Mouse (Mus musculus) intestine, embryonic 14.5 days (tissue): ENCODE measurements around the gene Hsdl1. TPM values are rescaled to one million over a fixed set of nuclear protein-coding genes. Genes with fewer than 3 reads are reported as not detected.
A peak's percentile ranks its signal among the peaks of the same experiment; 100 is the strongest.

Source experiments
- ATAC-seq: fragments of 200-750 bp; cut with Nextera tagmentation; replicated peaks from 2 replicates; pipeline ENCODE4 v1.8.0; 2017; ENCODE audit warnings: low read depth, moderate number of reproducible peaks, moderate TSS enrichment, moderate library complexity; ENCODE audit not compliant: low FRiP score, low TSS enrichment
- DNase-seq: peaks from one replicate; pipeline ENCODE4 v3.0.0-alpha.2; 2018; ENCODE audit warnings: low spot score
- H3K27ac ChIP-seq: fragments of 300-500 bp; sonication (generic); 2 replicates; pipeline ENCODE4 v1.5.1; 2014; ENCODE audit warnings: low read depth, mild to moderate bottlenecking, control low read depth
- H3K27me3 ChIP-seq: fragments of 300-500 bp; sonication (generic); replicated peaks from 2 replicates; pipeline ENCODE4 v1.6.1; 2014; ENCODE audit warnings: low read length, control low read depth; ENCODE audit not compliant: control insufficient read depth, insufficient read depth
- H3K36me3 ChIP-seq: fragments of 300-500 bp; sonication (generic); 2 replicates; pipeline ENCODE4 v1.6.1; 2014; ENCODE audit warnings: low read length, control low read depth; ENCODE audit not compliant: control insufficient read depth, insufficient read depth
- H3K4me1 ChIP-seq: fragments of 300-500 bp; sonication (generic); replicated peaks from 2 replicates; pipeline ENCODE4 v1.6.1; 2014; ENCODE audit warnings: low read length, control low read depth, mixed read lengths; ENCODE audit not compliant: control insufficient read depth, insufficient read depth
- H3K4me2 ChIP-seq: fragments of 300-500 bp; sonication (generic); 2 replicates; pipeline ENCODE4 v1.6.1; 2014; ENCODE audit warnings: low read length
- H3K4me3 ChIP-seq: fragments of 300-500 bp; sonication (generic); 2 replicates; pipeline ENCODE4 v1.5.1; 2014; ENCODE audit warnings: low read depth, low read length, control low read depth, mixed read lengths
- H3K9ac ChIP-seq: fragments of 300-500 bp; sonication (generic); 2 replicates; pipeline ENCODE4 v1.6.1; 2014; ENCODE audit warnings: mild to moderate bottlenecking, low read length
- H3K9me3 ChIP-seq: fragments of 300-500 bp; sonication (generic); 2 replicates; pipeline ENCODE4 v1.6.1; 2016; ENCODE audit warnings: low read length, control low read depth; ENCODE audit not compliant: control insufficient read depth
- WGBS: fragments of 180-500 bp; shearing (Covaris S2); extraction: QIAGEN DNeasy Blood & Tissue Kit; methylation state at CpG from one replicate; pipeline ENCODE4 v1.1.7; 2014; 5-methylcytosine and 5-hydroxymethylcytosine counted together
- polyA plus RNA-seq: library from polyadenylated mRNA; unstranded; fragments of >200 nt; fragmentation: Nextera tagmentation; extraction: Ambion mirVana; gene quantifications from 2 replicates; pipeline ENCODE4 v1.2.1, GENCODE M21; 2014

Hsdl1 gene
- polyA plus RNA-seq, 1 experiment from 2014 or later, result 36.6 TPM

DNA sequence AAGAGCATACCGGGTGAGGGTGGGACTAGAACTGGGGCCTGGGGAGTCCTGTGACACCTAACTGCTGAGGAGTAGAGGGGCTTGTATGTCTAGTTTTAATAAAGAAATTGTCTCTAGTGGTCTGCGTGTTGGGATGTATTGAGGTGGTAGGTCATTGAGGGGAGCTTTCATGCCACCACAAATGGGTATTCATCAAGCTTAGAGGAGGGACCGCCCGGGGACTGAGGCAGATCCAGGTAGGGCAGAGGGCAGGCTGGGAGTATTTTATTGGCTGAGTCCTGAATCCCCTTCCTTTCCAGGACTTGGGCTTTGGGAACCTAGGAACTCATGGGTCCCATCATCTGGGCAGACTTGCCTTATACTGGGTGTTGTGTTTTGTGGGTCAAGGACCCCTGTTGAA is 41.8 kb upstream of the Hsdl1 start:
- ATAC-seq, result no peak
- no peak overlapping the region for H3K4me3 ChIP-seq
- 89% methylated on average over 4 of the region's 4 CpGs for WGBS

DNA sequence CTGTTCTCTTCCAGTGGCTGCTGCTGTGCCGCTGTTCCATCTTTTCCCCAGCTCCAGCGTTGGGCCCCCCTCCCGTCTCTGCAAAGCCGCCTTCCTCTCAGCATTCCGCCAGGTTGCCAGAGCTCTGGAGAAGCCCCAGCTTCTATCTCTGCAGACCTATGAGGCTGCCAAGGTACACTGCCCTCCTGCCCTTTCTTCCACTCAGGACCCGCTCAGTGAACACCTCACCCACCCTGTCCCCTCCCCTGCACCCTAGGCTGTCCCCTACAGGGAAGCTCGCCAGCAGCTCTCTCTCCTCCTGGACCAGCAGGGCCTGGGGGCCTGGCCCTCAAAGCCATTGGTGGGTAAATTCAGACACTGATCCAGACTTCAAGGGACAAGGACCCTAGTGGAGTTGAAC is 41.4 kb upstream of the Hsdl1 start:
- ATAC-seq, result no peak
- Histone ChIP-seq H3K4me2 (no peak overlapping the region), H3K9me3 (no peaks in the 10 kb centered on the region), H3K9ac (no peak overlapping the region), H3K27ac (no peak overlapping the region), H3K4me3 (no peak overlapping the region), H3K4me1 (no peaks in the 10 kb centered on the region), H3K36me3 (no peaks in the 10 kb centered on the region), H3K27me3 (no peaks in the 10 kb centered on the region)
- 78% methylated on average over 7 of the region's 7 CpGs for WGBS
- DNase-seq, result no peak

More for the DNA sequence above, 41.8 kb upstream of the Hsdl1 start:
- DNase-seq, result no peak
- no peaks in the 10 kb centered on the region for H3K4me1 ChIP-seq
- H3K27ac ChIP-seq, result no peak overlapping the region
- H3K9me3 ChIP-seq, result no peaks in the 10 kb centered on the region
- H3K4me2 ChIP-seq, result no peak overlapping the region
- H3K36me3 ChIP-seq, result no peaks in the 10 kb centered on the region
- no peaks in the 10 kb centered on the region for H3K27me3 ChIP-seq
- no peak overlapping the region for H3K9ac ChIP-seq

- no peak overlapping the region for H3K9ac ChIP-seq
- H3K4me2 ChIP-seq, result no peak overlapping the region
- no peak overlapping the region for H3K27ac ChIP-seq
- WGBS, result 81% methylated on average over 12 of the region's 14 CpGs
- no peaks in the 10 kb centered on the region for H3K36me3 ChIP-seq
- no peaks in the 10 kb centered on the region for H3K27me3 ChIP-seq
- no peaks in the 10 kb centered on the region for H3K9me3 ChIP-seq
- ATAC-seq (no peak), DNase-seq (no peak)
- no peak overlapping the region for H3K4me3 ChIP-seq
- H3K4me1 ChIP-seq, result no peaks in the 10 kb centered on the region
These were observed 40.1 kb upstream of the Hsdl1 start for GRCm38 (mm10) chr8:119615096-119615495.

DNA sequence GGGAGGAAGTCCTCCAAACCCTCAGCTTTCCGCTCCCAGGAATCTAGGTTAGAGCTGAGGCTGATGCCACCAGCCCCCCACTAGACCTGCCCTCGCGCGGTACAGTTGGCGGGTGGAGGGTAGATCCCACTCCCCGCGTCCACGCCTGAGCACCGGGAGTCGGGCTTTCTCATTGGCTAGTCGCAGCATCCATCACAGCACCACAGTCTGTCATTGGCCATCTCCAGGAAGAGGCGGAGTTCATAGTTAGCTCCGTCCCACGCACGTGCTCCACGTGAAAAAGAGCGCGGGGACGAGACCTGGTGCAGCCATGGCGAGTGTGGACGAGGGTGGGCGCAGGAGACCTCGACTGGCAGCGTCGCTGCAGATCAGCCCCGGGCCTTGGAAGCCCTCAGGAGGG is 37.5 kb upstream of the Hsdl1 start, which contains the start of gene Adad2:
Gene Adad2 (plus strand): TSS at position 277 of the 400 bp plus-strand sequence.
- no peak within 1 kb of the TSS for H3K4me2 ChIP-seq
- WGBS, result 79% methylated on average over 26 of the region's 26 CpGs
- no peak for ATAC-seq
- 0 out of 2 replicates have a peak, but pooled peaks cover 5% of the 10 kb centered on the region for H3K9me3 ChIP-seq
- H3K36me3 ChIP-seq, result no peaks in the 10 kb centered on the region
- H3K27me3 ChIP-seq, result no peaks in the 10 kb centered on the region
- H3K9ac ChIP-seq, result no peak within 1 kb of the TSS
- no peaks in the 10 kb centered on the region for H3K4me1 ChIP-seq
- H3K4me3 ChIP-seq, result no peak within 1 kb of the TSS
- DNase-seq, result no peak
- H3K27ac ChIP-seq, result no peak within 1 kb of the TSS

DNA sequence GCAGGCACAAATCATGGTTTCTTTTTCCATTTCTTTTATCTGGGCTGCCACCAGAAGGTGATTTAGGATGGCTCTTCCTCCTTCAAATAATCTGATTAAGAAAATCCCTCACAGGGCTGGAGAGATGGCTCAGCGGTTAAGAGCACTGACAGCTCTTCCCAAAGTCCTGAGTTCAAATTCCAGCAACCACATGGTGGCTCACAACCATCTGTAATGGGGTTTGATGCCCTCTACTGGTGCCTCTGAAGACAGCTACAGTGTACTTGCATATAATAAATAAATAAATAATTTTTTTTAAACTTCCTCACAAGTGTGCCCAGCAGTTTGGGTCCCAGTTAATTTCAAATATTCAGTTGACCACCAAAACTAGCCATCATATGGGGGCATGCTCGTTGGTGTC is 31.2 kb upstream of the Hsdl1 start:
- H3K27me3 ChIP-seq, result no peaks in the 10 kb centered on the region
- 0 out of 2 replicates have a peak, but pooled peaks cover 5% of the 10 kb centered on the region for H3K9me3 ChIP-seq
- DNase-seq (no peak), ATAC-seq (no peak)
- peaks cover 15% of the 10 kb centered on the region for H3K36me3 ChIP-seq
- no peak overlapping the region for H3K4me3 ChIP-seq
- no peak overlapping the region for H3K9ac ChIP-seq
- 80% methylated on average over 2 of the region's 2 CpGs for WGBS
- H3K4me2 ChIP-seq, result no peak overlapping the region
- H3K4me1 ChIP-seq, result peaks cover 7% of the 10 kb centered on the region; the same call in 1 of the 2 replicates
- H3K27ac ChIP-seq, result no peak overlapping the region

DNA sequence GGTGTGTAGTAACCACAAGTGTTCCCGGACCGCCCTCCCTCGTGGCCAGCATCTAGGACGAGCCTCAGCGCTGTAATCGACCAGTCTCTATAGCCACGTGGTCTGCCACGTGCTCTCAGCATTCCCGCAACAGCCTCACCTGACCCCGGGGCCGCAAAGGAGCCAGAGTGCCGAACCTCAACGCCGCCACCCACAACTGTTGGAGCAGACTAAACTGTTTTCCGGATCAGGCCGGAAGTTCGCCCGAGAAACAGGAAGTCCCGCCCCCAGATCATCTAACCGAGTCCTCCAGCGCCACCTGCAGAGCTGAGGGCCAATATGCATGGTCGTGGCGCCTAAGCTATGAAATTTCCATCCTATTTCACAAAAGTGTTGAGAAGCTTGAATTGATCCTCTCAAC is 30.0 kb upstream of the Hsdl1 start, which contains the start of gene Taf1c:
Gene Taf1c (minus strand): TSS at position 227 of the 400 bp plus-strand sequence.
- under 1% methylated on average over 23 of the region's 23 CpGs for WGBS
- ATAC-seq, result peak; percentile 83
- peak; percentile 97 for DNase-seq

GRCm38 (mm10) chr8:119604398-119604803 is 29.4 kb upstream of the Hsdl1 start:
- H3K9me3 ChIP-seq, result 0 out of 2 replicates have a peak, but pooled peaks cover 4% of the 10 kb centered on the region
- DNase-seq (no peak), ATAC-seq (0 out of 2 replicates have a peak, but pooled peaks have one; percentile 12)
- peak overlapping the region; percentile 77 for H3K4me3 ChIP-seq
- peaks cover 7% of the 10 kb centered on the region; the same call in 1 of the 2 replicates for H3K4me1 ChIP-seq
- peaks cover 32% of the 10 kb centered on the region for H3K36me3 ChIP-seq
- peak overlapping the region; percentile 75 for H3K4me2 ChIP-seq
- H3K27ac ChIP-seq, result no peak overlapping the region
- no peaks in the 10 kb centered on the region for H3K27me3 ChIP-seq
- WGBS, result 34% methylated on average over 12 of the region's 12 CpGs
- peak overlapping the region; percentile 61 for H3K9ac ChIP-seq

More for the DNA sequence above, 30.0 kb upstream of the Hsdl1 start, which contains the start of gene Taf1c:
- no peak within 1 kb of the TSS for H3K27ac ChIP-seq
- no peaks in the 10 kb centered on the region for H3K27me3 ChIP-seq
- H3K9me3 ChIP-seq, result 0 out of 2 replicates have a peak, but pooled peaks cover 5% of the 10 kb centered on the region
- peak within 1 kb of the TSS; percentile 61 for H3K9ac ChIP-seq
- H3K4me3 ChIP-seq, result peak within 1 kb of the TSS; percentile 77
- H3K4me1 ChIP-seq, result peaks cover 7% of the 10 kb centered on the region; the same call in 1 of the 2 replicates
- H3K4me2 ChIP-seq, result peak within 1 kb of the TSS; percentile 75
- H3K36me3 ChIP-seq, result peaks cover 26% of the 10 kb centered on the region

DNA sequence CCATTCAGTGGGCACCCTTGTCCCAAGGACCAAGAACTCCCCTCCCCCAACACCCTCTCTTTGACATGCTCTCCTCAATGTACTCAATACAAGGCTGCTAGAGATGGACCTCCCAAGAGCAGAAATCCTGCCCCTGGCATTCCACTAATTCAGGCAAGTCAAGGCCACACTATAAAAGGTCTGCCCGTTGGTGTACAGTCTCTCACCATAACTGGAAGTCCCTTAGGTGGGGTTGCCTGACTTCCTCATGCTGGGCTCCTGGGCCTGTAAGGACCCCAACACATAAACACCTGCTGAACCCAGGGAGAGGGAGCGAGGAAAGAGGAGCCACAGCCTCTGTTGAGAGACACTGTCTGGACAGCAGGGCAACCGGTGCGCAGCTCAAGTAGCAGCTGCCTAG is 28.8 kb upstream of the Hsdl1 start:
- Histone ChIP-seq H3K27me3 (no peaks in the 10 kb centered on the region), H3K4me2 (peak overlapping the region; percentile 75; the same call in 1 of the 2 replicates), H3K27ac (no peak overlapping the region), H3K9ac (no peak overlapping the region), H3K4me3 (no peak overlapping the region), H3K4me1 (peaks cover 7% of the 10 kb centered on the region; the same call in 1 of the 2 replicates), H3K9me3 (no peaks in the 10 kb centered on the region), H3K36me3 (peaks cover 39% of the 10 kb centered on the region)
- WGBS, result 88% methylated on average over 4 of the region's 4 CpGs
- no peak for ATAC-seq
- DNase-seq, result no peak

- Histone ChIP-seq H3K27ac (no peak overlapping the region), H3K4me2 (no peak overlapping the region)
These were observed 16.5 kb upstream of the Hsdl1 start for GRCm38 (mm10) chr8:119591456-119591855.

More at GRCm38 (mm10) chr8:119591456-119591855, 16.5 kb upstream of the Hsdl1 start:
- 88% methylated on average over 7 of the region's 7 CpGs for WGBS
- no peak for DNase-seq
- no peaks in the 10 kb centered on the region for H3K4me1 ChIP-seq
- no peak overlapping the region for H3K9ac ChIP-seq
- 0 out of 2 replicates have a peak, but pooled peaks cover 2% of the 10 kb centered on the region for H3K36me3 ChIP-seq
- H3K4me3 ChIP-seq, result no peak overlapping the region
- H3K27me3 ChIP-seq, result no peaks in the 10 kb centered on the region
- H3K9me3 ChIP-seq, result no peaks in the 10 kb centered on the region
- ATAC-seq, result no peak
